In genomic region chr2:130362511-130363026, GRCm38 (mm10) we compare ENCODE assay signal across 9 mouse cellular contexts. TPM values are rescaled to one million over a fixed set of nuclear protein-coding genes. Genes with fewer than 3 reads are reported as not detected.
DNase-seq lines count a peak whose midpoint lies in the region; ATAC-seq and TF ChIP-seq lines count a peak whose summit lies in the region.
"Had no signal": no experiment of that assay in that cellular context is flagged by ENCODE, and none has a peak within 500 bp of the region (broad histone marks: within the 10 kb centered on the region; RNA-seq: fewer than 3 reads in every experiment).

No protein-coding gene starts in this region.

- H3K4me2 ChIP-seq in embryonic facial prominence, embryonic 11.5 days (ENCODE audit: low read depth, low read length): no peak overlapping the region; the same call in 1 of the 2 replicates
- no peak overlapping the region; the same call in 1 of the 2 replicates for H3K4me2 ChIP-seq in hindbrain, embryonic 16.5 days (ENCODE audit: low read length)
- H3K4me2 ChIP-seq in midbrain, embryonic 16.5 days (ENCODE audit: low read length): no peak overlapping the region

- no peak overlapping the region for H3K9ac ChIP-seq in embryonic facial prominence, embryonic 11.5 days (replicated peaks; ENCODE audit: low read length)
- H3K9ac ChIP-seq in hindbrain, embryonic 16.5 days (ENCODE audit: low read depth, low read length): no peak overlapping the region
- no peak overlapping the region; the same call in 1 of the 2 replicates for H3K9ac ChIP-seq in midbrain, embryonic 16.5 days (ENCODE audit: low read depth, low read length)

- H3K4me3 ChIP-seq in gastrocnemius, adult 2 months: no peak overlapping the region
- H3K4me3 ChIP-seq in embryonic facial prominence, embryonic 11.5 days (ENCODE audit: low read depth, low read length): no peak overlapping the region
- no peak overlapping the region for H3K4me3 ChIP-seq in hindbrain, embryonic 16.5 days (ENCODE audit: low read length)
- H3K4me3 ChIP-seq in midbrain, embryonic 16.5 days (ENCODE audit: low read depth, low read length): no peak overlapping the region

- H3K36me3 ChIP-seq in embryonic facial prominence, embryonic 11.5 days (replicated peaks; ENCODE audit: control insufficient read depth, insufficient read depth, low read depth, low read length): no peaks in the 10 kb centered on the region
- H3K36me3 ChIP-seq in hindbrain, embryonic 16.5 days (ENCODE audit: control insufficient read depth, insufficient read depth, low read length): no peaks in the 10 kb centered on the region
- H3K36me3 ChIP-seq in midbrain, embryonic 16.5 days (ENCODE audit: control insufficient read depth, insufficient read depth, low read length): no peaks in the 10 kb centered on the region

- intact Hi-C loops in gastrocnemius, adult 2 months (cut with DNase I): loop anchor here (5.0 kb wide), 1 partner anchor 70 kb away; no protein-coding TSS in a partner anchor

- peaks cover 55% of the 10 kb centered on the region for H3K27me3 ChIP-seq in embryonic facial prominence, embryonic 11.5 days (ENCODE audit: control insufficient read depth, insufficient read depth, low read length)
- peaks cover 40% of the 10 kb centered on the region for H3K27me3 ChIP-seq in hindbrain, embryonic 16.5 days (replicated peaks; ENCODE audit: control insufficient read depth, insufficient read depth, low read length)
- peaks cover 46% of the 10 kb centered on the region for H3K27me3 ChIP-seq in midbrain, embryonic 16.5 days (ENCODE audit: control insufficient read depth, insufficient read depth, low read depth, low read length)

- no peak overlapping the region for H3K27ac ChIP-seq in gastrocnemius, adult 2 months
- no peak overlapping the region for H3K27ac ChIP-seq in embryonic facial prominence, embryonic 11.5 days (replicated peaks; ENCODE audit: low read depth, low read length)
- no peak overlapping the region for H3K27ac ChIP-seq in hindbrain, embryonic 16.5 days (ENCODE audit: low read depth, low read length)
- no peak overlapping the region for H3K27ac ChIP-seq in midbrain, embryonic 16.5 days (ENCODE audit: low read length)

- peak; percentile 35 for DNase-seq in gastrocnemius, adult 2 months
- DNase-seq in gastrocnemius, adult 8-10 months (ENCODE audit: low spot score in 2 of 2): no peak
- DNase-seq in ZHBTc4 (ENCODE audit: low read depth, low spot score): peak; percentile 83
- DNase-seq in embryonic facial prominence, embryonic 11.5 days (ENCODE audit: low spot score): peak; percentile 83
- peak; percentile 48 to 61 for DNase-seq in left cerebral cortex, adult 18-20 months (ENCODE audit: low spot score in 2 of 2)
- peak; percentile 18 for DNase-seq in thymus, postnatal 25 days

- 2% methylated on average over 14 of the region's 14 CpGs for WGBS in embryonic facial prominence, embryonic 11.5 days
- 7% methylated on average over 14 of the region's 14 CpGs for WGBS in hindbrain, embryonic 16.5 days
- 4% methylated on average over 13 of the region's 14 CpGs for WGBS in midbrain, embryonic 16.5 days

- H3K4me1 ChIP-seq in embryonic facial prominence, embryonic 11.5 days (ENCODE audit: control insufficient read depth, insufficient read depth, low read length): no peaks in the 10 kb centered on the region; the same call in 1 of the 2 replicates
- H3K4me1 ChIP-seq in hindbrain, embryonic 16.5 days (ENCODE audit: control insufficient read depth, insufficient read depth, low read depth, low read length): no peaks in the 10 kb centered on the region; the same call in 1 of the 2 replicates
- no peaks in the 10 kb centered on the region; the same call in 1 of the 2 replicates for H3K4me1 ChIP-seq in midbrain, embryonic 16.5 days (ENCODE audit: control insufficient read depth, insufficient read depth, low read length)

- no peaks in the 10 kb centered on the region for H3K9me3 ChIP-seq in embryonic facial prominence, embryonic 11.5 days (replicated peaks; ENCODE audit: control insufficient read depth, low read length)
- no peaks in the 10 kb centered on the region for H3K9me3 ChIP-seq in hindbrain, embryonic 16.5 days (ENCODE audit: control insufficient read depth, low read length)
- no peaks in the 10 kb centered on the region for H3K9me3 ChIP-seq in midbrain, embryonic 16.5 days (replicated peaks; ENCODE audit: control insufficient read depth, low read length, poor library complexity, severe bottlenecking)

- TF ChIP-seq CTCF in gastrocnemius, adult 2 months (IDR thresholded peaks at IDR 0.05): peak; percentile 60

- no peak for ATAC-seq in embryonic facial prominence, embryonic 11.5 days (replicated peaks; ENCODE audit: insufficient number of reproducible peaks, low FRiP score, low TSS enrichment, low read depth)
- peak; percentile 64; the same call in 1 of the 2 replicates for ATAC-seq in hindbrain, embryonic 16.5 days
- ATAC-seq in midbrain, embryonic 16.5 days: 0 out of 2 replicates have a peak, but pooled peaks have one; percentile 43

RNA-seq across cellular contexts. Expression of gene Cpxm1, which starts 34.8 kb away (rescaled TPM):
- 1 to 10 TPM; 1.0 to 1.1 TPM for total RNA-seq in gastrocnemius, adult 2 months (2021)
- 1 to 10 TPM; 1.1 to 2.7 (median 2.4) TPM for total RNA-seq in gastrocnemius, adult 8-10 months (2022)
- 53.0 and 54.3 TPM in 2 replicates for polyA plus RNA-seq in embryonic facial prominence, embryonic 11.5 days (2014; fragmentation: Nextera tagmentation; extraction: Ambion mirVana)
- polyA plus RNA-seq in hindbrain, embryonic 16.5 days (2015; fragmentation: Nextera tagmentation; extraction: Ambion mirVana): 33.6 and 39.3 TPM in 2 replicates
- total RNA-seq in left cerebral cortex, adult 18-20 months (2021): 1 to 10 TPM; 6.1 to 7.8 TPM
- polyA plus RNA-seq in midbrain, embryonic 16.5 days (2015; fragmentation: Nextera tagmentation; extraction: Ambion mirVana): 20.7 and 26.2 TPM in 2 replicates

RNA-seq across cellular contexts. Expression of gene Gm28372, which starts 42.5 kb away (rescaled TPM):
- not detected for total RNA-seq in gastrocnemius, adult 2 months (2021)
- total RNA-seq in gastrocnemius, adult 8-10 months (2022): not detected
- not detected in 2 replicates for polyA plus RNA-seq in embryonic facial prominence, embryonic 11.5 days (2014; fragmentation: Nextera tagmentation; extraction: Ambion mirVana)
- polyA plus RNA-seq in hindbrain, embryonic 16.5 days (2015; fragmentation: Nextera tagmentation; extraction: Ambion mirVana): not detected in 2 replicates
- total RNA-seq in left cerebral cortex, adult 18-20 months (2021): not detected
- 0.14 TPM in 1 of 2 replicates, not detected in the other for polyA plus RNA-seq in midbrain, embryonic 16.5 days (2015; fragmentation: Nextera tagmentation; extraction: Ambion mirVana)
- total RNA-seq: left cerebral cortex, postnatal 10 days had no signal

RNA-seq across cellular contexts. Expression of gene 1700020A23Rik, which starts 42.5 kb away (rescaled TPM):
- total RNA-seq in gastrocnemius, adult 2 months (2021): not detected
- not detected for total RNA-seq in gastrocnemius, adult 8-10 months (2022)
- polyA plus RNA-seq in embryonic facial prominence, embryonic 11.5 days (2014; fragmentation: Nextera tagmentation; extraction: Ambion mirVana): not detected in 2 replicates
- polyA plus RNA-seq in hindbrain, embryonic 16.5 days (2015; fragmentation: Nextera tagmentation; extraction: Ambion mirVana): 0.30 and 0.59 TPM in 2 replicates
- total RNA-seq in left cerebral cortex, adult 18-20 months (2021): not detected
- 0.51 TPM in 1 of 2 replicates, not detected in the other for polyA plus RNA-seq in midbrain, embryonic 16.5 days (2015; fragmentation: Nextera tagmentation; extraction: Ambion mirVana)
- total RNA-seq: left cerebral cortex, postnatal 10 days had no signal

RNA-seq across cellular contexts. Expression of gene Tmem239, which starts 43.7 kb away (rescaled TPM):
- not detected for total RNA-seq in gastrocnemius, adult 2 months (2021)
- total RNA-seq in gastrocnemius, adult 8-10 months (2022): not detected
- not detected in 2 replicates for polyA plus RNA-seq in embryonic facial prominence, embryonic 11.5 days (2014; fragmentation: Nextera tagmentation; extraction: Ambion mirVana)
- 0.12 and 0.28 TPM in 2 replicates for polyA plus RNA-seq in hindbrain, embryonic 16.5 days (2015; fragmentation: Nextera tagmentation; extraction: Ambion mirVana)
- not detected for total RNA-seq in left cerebral cortex, adult 18-20 months (2021)
- 0.21 TPM in 1 of 2 replicates, not detected in the other for polyA plus RNA-seq in midbrain, embryonic 16.5 days (2015; fragmentation: Nextera tagmentation; extraction: Ambion mirVana)
- total RNA-seq: left cerebral cortex, postnatal 10 days had no signal

Comparison
In these comparisons a context has a peak if more than half of its experiments do, and no peak if none do; other contexts are left out.
1. DNase-seq: peak in gastrocnemius, adult 2 months (single experiment), ZHBTc4 (single experiment), embryonic facial prominence, embryonic 11.5 days (single experiment), left cerebral cortex, adult 18-20 months (2 of 2) and thymus, postnatal 25 days (single experiment); none in gastrocnemius, adult 8-10 months (0 of 2).